Mouse (Mus musculus) stomach, postnatal 0 days (tissue): ENCODE measurements around the gene Zfp626.

Experiments used
- CTCF ChIP-seq: IDR thresholded peaks from 2 replicates; pipeline ENCODE4 v1.5.1; 2016; ENCODE audit warnings: antibody characterized with exemption, low read depth, mild to moderate bottlenecking, moderate library complexity
- EP300 ChIP-seq: optimal IDR thresholded peaks from 2 replicates; pipeline ENCODE3; 2016; ENCODE audit warnings: antibody characterized with exemption

DNA sequence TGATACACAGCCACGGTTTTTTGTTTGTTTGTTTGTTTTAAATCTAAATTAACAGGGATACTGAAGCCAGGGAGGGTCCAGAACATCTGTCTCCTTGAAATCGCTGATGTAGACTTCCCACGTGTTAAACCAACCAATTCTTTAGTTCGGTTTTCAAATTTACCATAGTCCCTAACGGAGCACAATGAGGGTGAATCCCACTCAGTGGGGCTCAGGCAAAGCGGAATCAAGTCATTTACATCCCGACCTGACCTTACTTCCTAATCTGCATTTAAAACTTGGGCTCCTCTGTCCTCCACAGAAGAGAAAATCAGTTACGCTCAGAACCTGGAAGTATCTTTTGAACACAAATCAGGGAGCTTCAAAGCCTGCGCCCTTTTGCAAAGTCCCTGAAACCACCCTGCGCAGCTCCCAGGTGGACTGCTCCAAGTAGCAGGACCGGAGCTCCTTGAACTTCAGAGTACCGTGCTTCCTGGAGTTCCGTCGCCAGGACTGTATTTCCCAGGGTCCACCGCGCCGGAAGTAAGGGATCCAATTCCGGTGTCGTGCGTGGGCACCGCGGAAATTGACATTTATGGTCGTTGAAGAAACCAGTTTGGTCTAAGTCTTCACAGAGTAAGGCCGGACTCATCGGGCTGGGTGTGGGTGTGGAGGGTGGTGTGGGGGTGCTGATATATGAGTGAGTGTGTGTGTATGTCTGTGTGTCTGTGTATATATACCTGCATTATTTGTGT, 2.5 kb upstream of the Zfp626 start:
- no peak for TF ChIP-seq CTCF
- TF ChIP-seq EP300: peak; percentile 61
